Mouse (Mus musculus) brown adipose tissue, adult 24 weeks (tissue): ENCODE measurements around the gene Ccni. TPM values are rescaled to one million over a fixed set of nuclear protein-coding genes. Genes with fewer than 3 reads are reported as not detected.

Experiments used
- H3K27ac ChIP-seq: fragments of 200-500 bp; replicated peaks from 2 replicates; pipeline ENCODE4 v1.5.1; 2012; ENCODE audit warnings: low read depth, mild to moderate bottlenecking, low read length
- H3K4me1 ChIP-seq: fragments of 200-500 bp; 2 replicates; pipeline ENCODE4 v1.6.1; 2012; ENCODE audit warnings: low read length, mixed read lengths; ENCODE audit not compliant: control insufficient read depth, insufficient read depth, insufficient read length
- H3K4me3 ChIP-seq: fragments of 200-500 bp; 2 replicates; pipeline ENCODE4 v1.5.1; 2012; ENCODE audit warnings: low read depth, mild to moderate bottlenecking, low read length, moderate library complexity; ENCODE audit not compliant: insufficient read depth
- polyA plus RNA-seq: library from polyadenylated mRNA; stranded (reverse); fragments of >200 nt; gene quantifications from 2 replicates; pipeline ENCODE4 v1.2.4, GENCODE M21; 2012; ENCODE audit not compliant: missing spikeins, insufficient read depth, insufficient read length

Gene Ccni
- polyA plus RNA-seq, 1 experiment = 268 TPM

- Histone ChIP-seq H3K4me1 (peaks cover 32% of the 10 kb centered on the region), H3K4me3 (peak overlapping the region; percentile 5; the same call in 1 of the 2 replicates), H3K27ac (no peak overlapping the region)
Measured at GRCm38 (mm10) chr5:93133445-93134244, 72.7 kb downstream of the Ccni start.

Other genes with a start within 250 kb of the Ccni start
- gene Sowahb, start 161.5 kb downstream of the Ccni start, polyA plus RNA-seq = not detected in 2 replicates
- 16.1 and 17.2 TPM in 2 replicates for gene Sept11, start 113.1 kb downstream of the Ccni start, polyA plus RNA-seq
- gene 2010109A12Rik, start within 50 bp of the Ccni start, polyA plus RNA-seq = 3.3 and 4.9 TPM in 2 replicates
- 29.9 and 44.3 TPM in 2 replicates for gene Ccng2, start 60.8 kb upstream of the Ccni start, polyA plus RNA-seq